Mouse (Mus musculus): ENCODE results near the gene Tmem125. TPM values are rescaled to one million over a fixed set of nuclear protein-coding genes. Genes with fewer than 3 reads are reported as not detected.

Gene Tmem125
- 0.70 and 0.94 TPM in 2 replicates for polyA plus RNA-seq (2014; fragmentation: Nextera tagmentation; extraction: Ambion mirVana)

GRCm38 (mm10) chr4:118543592-118544260 lies at the start of gene Tmem125:
Tmem125 (minus strand) TSS chr4:118544044.
- H3K27ac ChIP-seq (ENCODE audit: low read depth, low read length): peak within 1 kb of the TSS; percentile 54; the same call in 1 of the 2 replicates
- DNase-seq (ENCODE audit: low spot score) (peak; percentile 50), ATAC-seq (replicated peaks; ENCODE audit: low FRiP score) (peak; percentile 82)
- peak within 1 kb of the TSS; percentile 42 for H3K9ac ChIP-seq (ENCODE audit: low read depth, low read length)
- H3K4me1 ChIP-seq (replicated peaks; ENCODE audit: control insufficient read depth, insufficient read depth, low read length): 0 out of 2 replicates have a peak, but pooled peaks cover 2% of the 10 kb centered on the region
- H3K4me2 ChIP-seq: peak within 1 kb of the TSS; percentile 76
- H3K27me3 ChIP-seq (replicated peaks; ENCODE audit: control insufficient read depth, insufficient read depth, low read length): no peaks in the 10 kb centered on the region; the same call in 1 of the 2 replicates
- peak within 1 kb of the TSS; percentile 45 for H3K4me3 ChIP-seq (ENCODE audit: low read depth, low read length)
- H3K9me3 ChIP-seq (ENCODE audit: control insufficient read depth, low read length): no peaks in the 10 kb centered on the region
- H3K36me3 ChIP-seq (ENCODE audit: control insufficient read depth, insufficient read depth, low read length): no peaks in the 10 kb centered on the region
- 3% methylated on average over 24 of the region's 24 CpGs for WGBS

- DNase-seq (ENCODE audit: low spot score) (no peak), ATAC-seq (replicated peaks; ENCODE audit: low FRiP score) (no peak)
- no peak overlapping the region for H3K4me3 ChIP-seq (ENCODE audit: low read depth, low read length)
- no peak overlapping the region for H3K27ac ChIP-seq (ENCODE audit: low read depth, low read length)
- no peaks in the 10 kb centered on the region for H3K36me3 ChIP-seq (ENCODE audit: control insufficient read depth, insufficient read depth, low read length)
- no peaks in the 10 kb centered on the region; the same call in 1 of the 2 replicates for H3K27me3 ChIP-seq (replicated peaks; ENCODE audit: control insufficient read depth, insufficient read depth, low read length)
- no peak overlapping the region for H3K9ac ChIP-seq (ENCODE audit: low read depth, low read length)
- WGBS: 11% methylated on average over 7 of the region's 7 CpGs
- no peaks in the 10 kb centered on the region for H3K4me1 ChIP-seq (replicated peaks; ENCODE audit: control insufficient read depth, insufficient read depth, low read length)
- H3K4me2 ChIP-seq: no peak overlapping the region
- no peaks in the 10 kb centered on the region for H3K9me3 ChIP-seq (ENCODE audit: control insufficient read depth, low read length)
These were observed 45.9 kb upstream of the Tmem125 start for GRCm38 (mm10) chr4:118589733-118590130.

- Histone ChIP-seq H3K27ac (ENCODE audit: low read depth, low read length) (no peak overlapping the region), H3K4me2 (no peak overlapping the region), H3K9ac (ENCODE audit: low read depth, low read length) (no peak overlapping the region), H3K36me3 (ENCODE audit: control insufficient read depth, insufficient read depth, low read length) (no peaks in the 10 kb centered on the region), H3K27me3 (replicated peaks; ENCODE audit: control insufficient read depth, insufficient read depth, low read length) (no peaks in the 10 kb centered on the region; the same call in 1 of the 2 replicates), H3K9me3 (ENCODE audit: control insufficient read depth, low read length) (no peaks in the 10 kb centered on the region), H3K4me3 (ENCODE audit: low read depth, low read length) (no peak overlapping the region), H3K4me1 (replicated peaks; ENCODE audit: control insufficient read depth, insufficient read depth, low read length) (no peaks in the 10 kb centered on the region)
- 65% methylated on average over 12 of the region's 12 CpGs for WGBS
- ATAC-seq (replicated peaks; ENCODE audit: low FRiP score) (no peak), DNase-seq (ENCODE audit: low spot score) (no peak)
These were observed 45.3 kb upstream of the Tmem125 start for GRCm38 (mm10) chr4:118589053-118589732.

- ATAC-seq (replicated peaks; ENCODE audit: low FRiP score) (no peak), DNase-seq (ENCODE audit: low spot score) (no peak)
- Histone ChIP-seq H3K4me2 (no peak overlapping the region), H3K4me3 (ENCODE audit: low read depth, low read length) (no peak overlapping the region), H3K36me3 (ENCODE audit: control insufficient read depth, insufficient read depth, low read length) (no peaks in the 10 kb centered on the region), H3K4me1 (replicated peaks; ENCODE audit: control insufficient read depth, insufficient read depth, low read length) (no peaks in the 10 kb centered on the region), H3K27me3 (replicated peaks; ENCODE audit: control insufficient read depth, insufficient read depth, low read length) (no peaks in the 10 kb centered on the region; the same call in 1 of the 2 replicates), H3K27ac (ENCODE audit: low read depth, low read length) (no peak overlapping the region), H3K9me3 (ENCODE audit: control insufficient read depth, low read length) (no peaks in the 10 kb centered on the region), H3K9ac (ENCODE audit: low read depth, low read length) (no peak overlapping the region)
- 91% methylated on average over 8 of the region's 8 CpGs for WGBS
These were observed 38.8 kb upstream of the Tmem125 start for GRCm38 (mm10) chr4:118582629-118583028.

- no peaks in the 10 kb centered on the region for H3K4me1 ChIP-seq (replicated peaks; ENCODE audit: control insufficient read depth, insufficient read depth, low read length)
- DNase-seq (ENCODE audit: low spot score): no peak
- no peak overlapping the region for H3K27ac ChIP-seq (ENCODE audit: low read depth, low read length)
- ATAC-seq (replicated peaks; ENCODE audit: low FRiP score): no peak
- no peaks in the 10 kb centered on the region for H3K9me3 ChIP-seq (ENCODE audit: control insufficient read depth, low read length)
- WGBS: 54% methylated on average over 11 of the region's 11 CpGs
- no peak overlapping the region for H3K9ac ChIP-seq (ENCODE audit: low read depth, low read length)
- no peak overlapping the region for H3K4me3 ChIP-seq (ENCODE audit: low read depth, low read length)
- H3K27me3 ChIP-seq (replicated peaks; ENCODE audit: control insufficient read depth, insufficient read depth, low read length): no peaks in the 10 kb centered on the region; the same call in 1 of the 2 replicates
- H3K36me3 ChIP-seq (ENCODE audit: control insufficient read depth, insufficient read depth, low read length): no peaks in the 10 kb centered on the region
- no peak overlapping the region for H3K4me2 ChIP-seq
These were observed 37.7 kb upstream of the Tmem125 start for GRCm38 (mm10) chr4:118581508-118581907.

- Histone ChIP-seq H3K27ac (ENCODE audit: low read depth, low read length) (no peak overlapping the region), H3K9me3 (ENCODE audit: control insufficient read depth, low read length) (no peaks in the 10 kb centered on the region), H3K36me3 (ENCODE audit: control insufficient read depth, insufficient read depth, low read length) (no peaks in the 10 kb centered on the region), H3K4me2 (no peak overlapping the region), H3K4me3 (ENCODE audit: low read depth, low read length) (no peak overlapping the region), H3K27me3 (replicated peaks; ENCODE audit: control insufficient read depth, insufficient read depth, low read length) (peaks cover 3% of the 10 kb centered on the region), H3K9ac (ENCODE audit: low read depth, low read length) (no peak overlapping the region), H3K4me1 (replicated peaks; ENCODE audit: control insufficient read depth, insufficient read depth, low read length) (no peaks in the 10 kb centered on the region)
- no peak for ATAC-seq (replicated peaks; ENCODE audit: low FRiP score)
- WGBS: 44% methylated on average over 13 of the region's 13 CpGs
- DNase-seq (ENCODE audit: low spot score): no peak
These were observed 35.5 kb upstream of the Tmem125 start for GRCm38 (mm10) chr4:118579313-118579712.

- Histone ChIP-seq H3K4me1 (replicated peaks; ENCODE audit: control insufficient read depth, insufficient read depth, low read length) (no peaks in the 10 kb centered on the region), H3K9ac (ENCODE audit: low read depth, low read length) (no peak overlapping the region), H3K9me3 (ENCODE audit: control insufficient read depth, low read length) (no peaks in the 10 kb centered on the region), H3K4me2 (no peak overlapping the region), H3K27me3 (replicated peaks; ENCODE audit: control insufficient read depth, insufficient read depth, low read length) (peaks cover 8% of the 10 kb centered on the region), H3K27ac (ENCODE audit: low read depth, low read length) (no peak overlapping the region), H3K36me3 (ENCODE audit: control insufficient read depth, insufficient read depth, low read length) (no peaks in the 10 kb centered on the region), H3K4me3 (ENCODE audit: low read depth, low read length) (no peak overlapping the region)
- WGBS: 8% methylated on average over 6 of the region's 6 CpGs
- ATAC-seq (replicated peaks; ENCODE audit: low FRiP score): no peak
- peak; percentile 83 for DNase-seq (ENCODE audit: low spot score)
These were observed 32.3 kb upstream of the Tmem125 start for GRCm38 (mm10) chr4:118576097-118576496.

GRCm38 (mm10) chr4:118571441-118571840 lies 27.6 kb upstream of the Tmem125 start:
- H3K27me3 ChIP-seq (replicated peaks; ENCODE audit: control insufficient read depth, insufficient read depth, low read length): peaks cover 12% of the 10 kb centered on the region

More at GRCm38 (mm10) chr4:118571441-118571840, 27.6 kb upstream of the Tmem125 start:
- no peaks in the 10 kb centered on the region for H3K36me3 ChIP-seq (ENCODE audit: control insufficient read depth, insufficient read depth, low read length)
- no peak overlapping the region for H3K9ac ChIP-seq (ENCODE audit: low read depth, low read length)
- no peak for DNase-seq (ENCODE audit: low spot score)
- no peak overlapping the region for H3K27ac ChIP-seq (ENCODE audit: low read depth, low read length)
- H3K4me1 ChIP-seq (replicated peaks; ENCODE audit: control insufficient read depth, insufficient read depth, low read length): peaks cover 4% of the 10 kb centered on the region; the same call in 1 of the 2 replicates
- no peak overlapping the region for H3K4me2 ChIP-seq
- ATAC-seq (replicated peaks; ENCODE audit: low FRiP score): no peak
- WGBS: 76% methylated on average over 15 of the region's 15 CpGs
- H3K4me3 ChIP-seq (ENCODE audit: low read depth, low read length): no peak overlapping the region
- H3K9me3 ChIP-seq (ENCODE audit: control insufficient read depth, low read length): no peaks in the 10 kb centered on the region

Data from liver, embryonic 11.5 days (tissue).